Mouse (Mus musculus) gastrocnemius, postnatal 36 days (tissue): ENCODE measurements around the gene Mcmbp. TPM values are rescaled to one million over a fixed set of nuclear protein-coding genes. Genes with fewer than 3 reads are reported as not detected.
A peak's percentile ranks its signal among the peaks of the same experiment; 100 is the strongest.
"Not testable (repeated sequence)": the region's sequence is repeated elsewhere in the genome, so short reads cannot be mapped to it uniquely, and the experiment has no call there.

Experiments
- DNase-seq, 2 experiments: peaks; one replicate each; pipeline ENCODE4 v3.0.0; 2022
- intact Hi-C: fragments of 180-260 bp; cut with DNase I; formaldehyde crosslinking; loops from one replicate; pipeline ENCODE4 v1.15.1; 2025
- total RNA-seq, 2 experiments: library from RNA; stranded (reverse); gene quantifications; 2 replicates each; pipeline ENCODE4 v1.2.3; 2021

The Mcmbp gene
- total RNA-seq, 2 experiments from 2014 or later, result 13.8 to 14.5 TPM

DNA sequence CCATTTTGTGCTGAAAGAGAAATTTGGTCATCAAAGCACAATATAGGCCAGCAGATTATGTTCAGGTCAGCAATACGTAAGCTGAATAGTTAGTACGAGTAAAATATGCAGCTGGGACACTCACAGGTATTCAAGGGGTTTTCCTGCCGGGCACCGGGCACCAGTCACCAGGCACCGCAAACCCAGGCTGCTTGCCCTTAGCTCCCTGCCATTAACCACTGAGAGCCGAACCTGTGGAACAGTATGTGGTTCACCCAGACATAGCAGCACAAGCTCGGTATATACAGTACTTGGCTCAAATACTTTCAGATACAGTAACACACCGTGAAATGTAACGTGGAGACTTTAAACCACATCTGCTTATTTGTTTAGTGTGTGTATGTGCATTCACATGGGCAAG is 15.1 kb downstream of the Mcmbp start:
- DNase-seq, result no peak
- intact Hi-C loops, result no loop called here

DNA sequence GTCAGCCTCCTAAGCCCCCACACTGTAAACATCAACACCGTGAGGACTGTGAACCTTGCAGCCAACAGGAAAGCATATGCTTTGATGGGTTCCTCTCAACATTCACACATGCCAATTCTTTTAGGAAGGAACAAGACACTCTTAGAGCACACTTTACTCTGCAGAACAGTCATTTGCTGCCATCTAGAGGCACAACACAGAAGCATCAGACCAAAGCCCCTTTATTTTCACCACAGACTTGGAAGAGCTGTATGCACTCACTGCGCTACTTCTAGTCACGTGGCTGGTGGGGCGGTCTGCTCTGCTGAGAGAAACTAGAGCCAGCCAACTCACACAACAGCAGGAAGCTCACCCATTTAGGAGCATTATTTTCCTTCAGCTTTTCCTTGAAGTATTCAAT is 15.5 kb downstream of the Mcmbp start:
- DNase-seq, result peak in 1 of 2 experiments; percentile 47
- intact Hi-C loops, result no loop called here

DNA sequence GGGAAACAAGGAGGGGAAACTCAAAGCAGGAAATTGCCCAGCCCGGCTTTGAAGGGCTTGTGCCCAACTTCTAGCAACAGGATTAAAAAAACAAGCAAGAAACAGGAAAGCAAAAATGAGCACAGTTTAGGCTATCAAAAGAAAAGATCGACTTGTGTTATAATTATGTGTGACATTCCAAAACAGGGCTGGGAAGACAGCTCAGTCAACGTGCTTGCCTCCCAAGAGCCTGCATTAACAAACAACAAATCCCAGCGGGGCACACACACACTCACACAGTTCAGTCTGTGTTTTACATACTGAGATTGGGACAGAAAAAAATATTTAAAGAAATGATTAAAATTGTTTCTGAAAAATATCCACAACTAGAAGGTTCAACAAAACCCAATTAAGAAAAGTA is 22.3 kb downstream of the Mcmbp start:
- intact Hi-C loops, result no loop called here
- no peak for DNase-seq

DNA sequence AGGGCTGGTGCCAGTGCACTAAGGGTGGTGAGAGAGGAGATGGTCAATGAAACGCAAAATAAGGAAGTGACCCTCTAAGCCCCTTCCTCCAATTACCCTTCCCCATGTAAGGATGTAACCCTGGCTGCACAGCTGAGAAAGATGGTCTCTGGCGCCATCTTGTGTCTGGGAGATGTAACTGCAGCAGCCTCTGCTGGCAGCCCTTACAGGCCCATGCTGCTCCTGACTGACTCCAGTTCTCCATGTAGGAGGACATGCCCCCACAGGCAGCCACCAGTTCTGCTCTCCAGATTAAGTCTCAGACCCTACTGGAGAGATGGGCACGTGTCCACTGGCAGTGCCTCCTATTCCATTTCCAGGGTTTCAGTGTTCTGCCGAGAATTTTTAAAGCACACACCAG is 34.6 kb downstream of the Mcmbp start:
- peak; percentile 41 to 56 for DNase-seq
- intact Hi-C loops, result loop anchor here (5.0 to 10.0 kb wide), 2 partner anchors 358 to 461 kb away; partner anchors contain the start of gene Tgfb1i1

DNA sequence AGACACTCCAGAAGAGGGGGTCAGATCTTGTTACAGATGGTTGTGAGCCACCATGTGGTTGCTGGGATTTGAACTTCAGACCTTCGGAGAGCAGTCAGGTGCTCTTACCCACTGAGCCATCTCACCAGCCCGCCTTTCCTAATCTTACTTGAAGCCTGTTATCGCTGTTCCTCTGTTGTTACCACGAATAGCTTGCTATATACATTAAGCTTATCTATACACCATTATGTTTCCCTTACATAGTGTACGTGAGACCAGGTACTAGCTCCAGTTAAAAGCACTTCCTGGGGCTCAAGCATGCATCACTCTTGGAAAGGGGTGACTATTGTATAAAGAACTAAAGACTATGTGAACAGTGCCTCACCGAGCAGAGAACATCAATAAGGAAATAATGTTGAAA is 40.3 kb downstream of the Mcmbp start:
- intact Hi-C loops, result loop anchor here (10.0 kb wide), 1 partner anchor 455 kb away; the partner anchor contains the start of gene Tgfb1i1
- not testable (repeated sequence) for DNase-seq

DNA sequence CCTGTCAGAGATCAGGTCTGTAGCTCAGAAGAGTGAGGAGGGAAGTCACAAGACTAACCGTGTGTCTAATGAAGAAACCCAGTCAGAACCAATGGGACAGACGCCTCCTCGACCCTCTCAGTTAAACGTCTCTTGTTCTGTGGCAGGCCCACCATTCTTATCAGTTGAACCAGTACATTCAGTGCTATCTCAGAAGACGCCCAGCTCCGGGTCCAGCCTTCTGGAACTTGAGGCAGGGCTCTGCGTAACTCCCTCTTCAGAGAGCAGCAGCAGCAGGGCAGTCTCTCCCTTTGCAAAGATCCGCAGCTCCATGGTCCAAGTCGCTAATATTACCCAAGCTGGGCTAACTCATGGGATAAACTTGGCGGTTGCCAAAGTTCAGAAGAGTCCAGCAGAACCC is 45.4 kb downstream of the Mcmbp start:
- no peak for DNase-seq
- intact Hi-C loops, result loop anchor here (5.0 kb wide), 1 partner anchor 133 kb away; no protein-coding TSS in a partner anchor

DNA sequence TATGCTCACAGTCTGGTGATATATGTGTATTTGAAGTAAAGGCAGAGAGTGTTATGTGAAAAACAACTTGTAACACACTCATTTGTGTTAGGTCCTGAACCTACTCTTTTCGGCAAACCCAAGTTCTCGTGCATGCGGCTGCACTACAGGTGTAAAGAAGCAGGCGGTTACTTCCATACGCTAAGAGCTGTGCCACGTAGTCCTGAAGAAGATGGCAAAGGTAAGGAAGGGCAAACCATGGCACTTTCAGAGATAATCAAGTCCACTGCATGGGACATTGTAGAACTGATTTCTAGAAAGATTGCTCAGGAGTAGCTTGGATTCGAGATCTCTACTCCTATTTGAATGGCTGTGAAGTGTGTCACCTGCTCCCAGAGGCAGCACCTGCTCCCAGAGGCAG is 48.1 kb downstream of the Mcmbp start:
- intact Hi-C loops, result loop anchor here (5.0 kb wide), 1 partner anchor 130 kb away; no protein-coding TSS in a partner anchor
- no peak for DNase-seq

DNA sequence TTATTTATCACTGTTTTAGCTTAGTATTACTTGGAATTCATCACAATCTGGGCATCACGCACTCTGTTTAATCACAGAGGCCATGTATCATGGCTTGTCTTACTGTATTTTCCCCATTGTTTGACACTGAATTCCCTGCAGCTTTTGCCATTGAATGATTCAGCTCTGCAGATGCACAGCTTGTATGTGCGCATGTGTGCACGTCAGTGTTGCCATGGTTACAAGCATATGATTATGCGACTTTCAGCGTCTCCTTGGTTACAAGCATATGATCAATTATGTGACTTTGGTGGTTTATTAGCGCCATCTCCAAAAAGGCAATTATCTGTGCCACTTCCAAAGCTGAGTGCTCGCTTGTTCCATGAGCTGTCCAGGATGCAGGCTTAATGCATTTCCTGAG is 49.5 kb downstream of the Mcmbp start:
- intact Hi-C loops, result loop anchor here (1.0 to 5.0 kb wide), 2 partner anchors 128 to 216 kb away; no protein-coding TSS in a partner anchor
- DNase-seq, result no peak

DNA sequence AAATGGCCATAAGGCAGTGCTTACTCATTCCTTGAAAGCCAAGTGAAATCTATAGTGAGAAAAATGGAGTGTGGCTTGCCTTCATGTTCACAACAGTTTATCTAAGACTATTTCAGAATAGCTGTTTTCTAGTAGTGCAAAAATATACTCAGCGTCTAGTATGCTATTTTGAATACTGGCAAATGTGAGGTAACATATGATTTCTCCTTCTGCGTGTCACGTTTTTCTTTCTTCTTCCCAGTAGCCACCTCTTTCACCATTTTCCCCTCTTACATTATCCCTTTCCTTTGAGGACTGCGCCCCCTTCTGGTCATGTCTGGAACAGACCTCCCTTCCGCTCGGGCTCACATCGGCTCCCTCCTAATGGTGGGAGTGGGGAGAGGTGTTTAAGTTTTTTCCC is 50.2 kb downstream of the Mcmbp start:
- peak; percentile 74 for DNase-seq
- intact Hi-C loops, result loop anchor here (1.0 to 5.0 kb wide), 2 partner anchors 128 to 216 kb away; no protein-coding TSS in a partner anchor

DNA sequence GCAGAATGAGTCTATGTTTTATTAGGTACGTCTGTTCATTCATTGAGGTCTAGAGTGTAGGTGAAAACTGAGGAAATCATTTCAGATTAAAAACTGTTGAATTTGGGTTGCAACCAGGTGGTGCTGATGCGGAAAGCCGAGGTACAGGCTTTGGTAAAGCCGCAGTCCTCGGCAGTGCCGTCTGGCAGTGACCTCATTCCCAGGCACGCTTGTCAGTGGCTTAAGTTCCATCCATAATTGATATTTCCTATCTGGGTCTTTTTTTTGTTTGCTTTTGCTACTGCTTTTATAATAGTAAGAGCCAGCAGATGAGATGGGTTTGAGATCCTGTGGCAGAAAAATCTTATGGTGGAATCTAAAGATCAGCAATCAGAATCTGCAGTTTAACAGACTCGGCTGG is 50.9 kb downstream of the Mcmbp start:
- intact Hi-C loops, result no loop called here
- no peak for DNase-seq

DNA sequence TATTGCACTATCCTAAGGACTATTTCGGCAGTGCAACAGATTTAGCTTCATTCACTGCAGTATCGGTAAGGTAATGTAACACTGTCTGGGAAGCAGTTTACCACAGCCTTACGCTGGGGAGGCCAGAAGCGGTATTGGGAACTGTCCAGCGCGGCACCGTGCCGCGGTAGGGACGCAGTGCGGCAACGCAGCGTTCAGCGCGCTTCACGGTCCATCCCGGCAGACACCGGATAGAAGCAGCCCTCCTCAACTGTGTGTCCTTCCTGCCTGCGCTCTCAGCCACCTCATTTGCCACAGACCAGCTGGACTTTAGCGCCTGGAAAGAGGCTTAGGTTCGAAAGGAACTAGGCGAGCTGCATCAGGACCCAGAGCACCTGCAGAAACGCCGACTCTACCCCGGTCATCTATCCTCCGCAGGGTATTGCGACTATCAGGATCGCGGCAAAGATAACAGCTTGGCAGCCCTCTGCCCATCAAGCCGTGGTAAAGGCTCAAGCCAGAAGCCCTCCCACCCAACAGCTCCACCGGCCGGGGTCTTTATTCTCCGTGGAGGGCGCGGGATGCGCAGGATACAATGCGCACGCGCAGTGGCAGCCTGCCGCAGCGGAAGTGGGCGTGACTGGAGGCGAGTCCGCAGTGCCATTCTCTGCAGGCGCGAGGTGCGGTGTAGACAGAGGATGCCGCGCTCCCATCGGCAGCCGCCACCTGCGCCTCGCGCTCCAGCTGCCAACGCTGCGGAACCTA is 52.3 kb downstream of the Mcmbp start:
- intact Hi-C loops, result no loop called here

DNA sequence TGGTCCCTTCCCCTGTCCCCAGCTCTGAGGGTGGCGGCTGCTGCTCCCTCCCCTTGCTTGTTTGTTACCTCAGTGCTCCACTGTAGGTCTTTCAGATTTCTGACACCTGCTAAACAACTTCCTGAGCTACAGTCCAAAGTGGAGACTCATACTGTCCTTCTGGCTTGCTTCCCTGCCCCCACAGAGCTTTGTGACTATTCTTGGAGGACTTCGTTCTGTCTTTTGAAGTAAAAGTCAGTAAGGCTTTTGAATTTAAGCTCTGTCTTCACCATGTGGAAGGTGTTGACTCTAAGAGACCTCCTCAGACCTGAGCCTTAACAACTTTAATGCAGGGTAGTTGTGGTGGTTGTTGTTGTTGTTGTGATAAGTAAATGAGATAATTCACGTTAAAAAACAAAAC is 61.7 kb downstream of the Mcmbp start:
- no peak for DNase-seq

More for the DNA sequence above, 52.3 kb downstream of the Mcmbp start:
- peak; percentile 29 to 42 for DNase-seq

DNA sequence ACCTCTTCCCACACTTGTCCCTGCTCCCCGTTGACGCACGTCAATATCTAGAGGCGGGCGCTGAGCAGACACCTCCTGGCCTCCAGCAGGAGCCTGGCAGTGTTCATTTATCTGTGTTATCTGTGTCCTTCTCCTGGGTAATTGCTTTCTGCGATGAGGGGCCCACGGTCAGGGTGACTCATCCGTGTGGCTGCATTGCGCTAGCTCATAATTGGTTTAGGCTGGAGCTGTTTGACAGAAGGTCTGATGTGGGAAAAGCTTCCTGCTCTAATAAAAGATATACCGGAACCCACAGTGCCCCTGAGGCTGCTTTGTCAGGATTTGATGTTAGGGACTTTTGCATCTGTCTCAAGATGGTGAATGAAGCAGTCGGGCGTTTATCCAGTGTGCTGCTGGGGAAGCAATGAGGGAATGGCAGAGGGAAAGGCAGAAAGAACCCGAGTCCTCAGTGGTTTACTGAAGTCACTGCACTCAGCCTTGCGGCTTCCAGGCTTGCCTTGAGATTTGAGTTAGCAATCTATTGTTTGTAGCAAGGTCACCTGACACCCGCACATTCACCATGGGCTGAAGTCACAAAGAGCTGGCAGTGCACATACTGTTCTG is 67.8 kb downstream of the Mcmbp start:
- intact Hi-C loops, result loop anchor here (5.0 kb wide), 1 partner anchor 40 kb away; no protein-coding TSS in a partner anchor
- no peak for DNase-seq

More for the DNA sequence above, 61.7 kb downstream of the Mcmbp start:
- intact Hi-C loops, result loop anchor here (5.0 kb wide), 1 partner anchor 121 kb away; no protein-coding TSS in a partner anchor

DNA sequence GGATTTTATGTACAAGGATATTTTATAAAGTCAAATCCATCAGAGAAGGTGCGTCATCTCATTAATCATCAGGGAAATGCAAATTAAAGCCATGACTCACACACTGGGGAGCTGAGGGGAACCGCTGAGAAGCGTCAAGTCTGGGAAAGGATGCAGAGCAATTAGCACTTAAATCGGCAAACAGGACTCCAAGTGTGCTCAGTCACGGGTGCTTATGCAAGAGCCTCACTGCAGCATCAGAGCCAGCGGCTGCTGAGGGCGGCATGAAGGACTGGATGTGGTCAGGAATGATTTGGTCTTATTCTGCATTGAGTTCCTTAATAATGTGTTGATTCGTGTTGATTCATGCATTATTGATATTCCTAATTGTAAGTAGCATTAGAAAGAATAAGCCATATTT is 68.3 kb downstream of the Mcmbp start:
- intact Hi-C loops, result loop anchor here (5.0 kb wide), 1 partner anchor 40 kb away; no protein-coding TSS in a partner anchor
- no peak for DNase-seq

DNA sequence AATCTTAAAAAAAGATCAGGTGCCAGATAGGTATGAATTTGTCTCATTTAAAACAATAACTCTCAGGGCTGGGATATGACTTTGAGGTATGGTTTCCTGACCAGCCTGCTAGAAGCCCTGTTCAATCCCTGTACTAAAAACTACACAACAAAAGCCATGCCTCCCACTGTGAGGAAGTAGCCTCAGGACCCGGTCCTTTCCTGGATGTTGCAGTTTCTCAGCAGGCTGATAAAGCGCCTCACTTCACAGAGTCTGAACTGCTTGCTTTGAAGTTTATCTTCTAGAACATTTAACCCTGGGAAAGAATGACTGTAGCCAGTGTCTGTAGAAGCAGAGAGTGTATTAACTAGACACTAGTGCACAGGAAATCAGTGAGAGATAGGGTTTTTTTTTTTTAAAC is 71.5 kb downstream of the Mcmbp start:
- DNase-seq, result no peak
- intact Hi-C loops, result no loop called here

DNA sequence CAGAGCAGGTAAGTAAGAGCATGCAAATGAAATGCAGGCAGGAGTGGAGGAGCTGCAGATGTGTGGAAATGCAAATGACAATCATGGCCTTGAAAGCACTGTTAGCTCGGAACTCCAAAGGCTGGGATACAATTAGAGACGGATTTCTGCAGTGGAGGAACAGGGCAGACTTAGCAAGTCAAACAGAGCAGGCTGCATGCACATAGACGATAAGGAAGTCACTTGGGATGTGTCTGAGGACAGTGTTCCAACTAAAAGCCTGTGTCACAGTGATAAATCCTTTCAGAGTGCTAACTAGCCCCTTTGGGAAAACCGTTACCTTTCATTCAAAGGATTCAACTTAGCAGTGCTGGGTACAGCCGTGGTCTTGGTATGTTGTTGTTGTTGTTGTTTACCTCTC is 72.5 kb downstream of the Mcmbp start:
- DNase-seq, result no peak
- intact Hi-C loops, result no loop called here

DNA sequence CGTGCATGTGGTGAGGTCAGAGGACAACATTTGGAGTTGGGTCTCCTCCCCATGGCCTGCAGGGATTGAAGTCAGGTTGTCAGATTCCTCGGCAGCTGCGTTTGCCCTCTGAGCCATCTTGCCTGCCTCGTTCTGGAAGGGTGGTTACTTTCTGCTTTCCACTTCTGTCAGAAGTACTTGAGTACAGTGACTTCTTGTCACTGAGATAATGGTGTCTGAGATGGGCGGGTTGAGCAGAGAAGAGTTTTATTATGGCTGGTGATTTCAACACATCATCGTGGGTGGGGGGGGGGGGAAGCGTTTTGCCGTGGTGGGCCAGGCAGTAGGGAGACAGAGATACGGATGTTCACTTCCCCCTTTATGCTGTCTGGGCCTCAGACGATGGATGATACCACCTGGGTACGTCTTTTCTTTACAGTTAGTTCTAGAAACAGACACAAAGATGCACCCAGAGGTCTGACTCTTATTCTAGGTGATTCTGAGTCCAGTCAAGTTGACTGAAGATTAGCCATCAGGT is 75.4 kb downstream of the Mcmbp start:
- intact Hi-C loops, result no loop called here
- no peak for DNase-seq

DNA sequence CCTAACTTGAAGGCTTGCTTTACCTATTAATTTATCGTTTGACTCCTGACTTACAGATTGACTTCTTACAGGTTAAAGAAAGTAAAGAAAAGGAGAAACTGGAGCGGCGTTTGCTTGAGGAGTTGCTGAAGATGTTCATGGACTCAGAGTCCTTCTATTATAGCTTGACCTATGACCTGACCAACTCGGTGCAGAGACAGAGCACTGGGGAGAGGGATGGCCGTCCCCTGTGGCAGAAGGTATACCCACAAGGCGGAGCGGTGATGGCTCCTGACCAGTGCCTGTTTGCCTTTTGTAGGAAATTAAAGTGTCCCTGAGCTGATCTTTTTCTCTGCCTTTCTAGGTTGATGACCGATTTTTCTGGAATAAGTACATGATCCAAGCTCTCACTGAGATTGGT is 76.4 kb downstream of the Mcmbp start:
- intact Hi-C loops, result no loop called here
- DNase-seq, result no peak

DNA sequence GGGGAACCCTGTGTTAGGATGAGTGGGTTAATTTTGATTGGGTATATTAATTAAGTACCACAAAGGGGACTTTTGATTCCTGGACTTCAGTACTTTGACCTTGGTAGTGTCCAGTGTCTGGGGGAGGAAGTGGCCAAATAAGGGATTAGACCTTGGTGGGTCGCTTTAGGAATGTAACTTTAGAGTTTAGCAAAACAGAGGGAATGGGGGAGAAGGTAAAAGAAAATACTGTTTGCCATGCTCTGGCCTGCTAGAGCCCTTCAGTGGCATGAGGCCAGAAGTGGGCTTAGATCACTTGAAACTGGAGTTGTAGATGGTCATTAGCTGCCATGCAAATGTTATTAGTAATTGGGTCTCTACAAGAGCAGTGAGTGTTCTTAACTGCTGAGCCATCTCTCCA is 83.3 kb downstream of the Mcmbp start:
- intact Hi-C loops, result loop anchor here (5.0 kb wide), 1 partner anchor 40 kb away; no protein-coding TSS in a partner anchor
- DNase-seq, result no peak
